Mouse (Mus musculus) forebrain, embryonic 15.5 days (tissue): ENCODE measurements around the gene Txnip. TPM values are rescaled to one million over a fixed set of nuclear protein-coding genes. Genes with fewer than 3 reads are reported as not detected.
"Not testable (repeated sequence)": the region's sequence is repeated elsewhere in the genome, so short reads cannot be mapped to it uniquely, and the experiment has no call there.

Source experiments
- ATAC-seq: fragments of 200-750 bp; cut with Nextera tagmentation; replicated peaks from 2 replicates; pipeline ENCODE4 v1.8.0; 2017; ENCODE audit warnings: mild to moderate bottlenecking, moderate TSS enrichment, moderate library complexity
- H3K27ac ChIP-seq: fragments of 300-500 bp; sonication (generic); replicated peaks from 2 replicates; pipeline ENCODE4 v1.5.1; 2015; ENCODE audit warnings: mild to moderate bottlenecking, inconsistent platforms
- H3K27me3 ChIP-seq: fragments of 300-500 bp; sonication (generic); 2 replicates; pipeline ENCODE4 v1.6.1; 2015; ENCODE audit warnings: inconsistent platforms
- H3K36me3 ChIP-seq: fragments of 300-500 bp; sonication (generic); 2 replicates; pipeline ENCODE4 v1.6.1; 2015; ENCODE audit warnings: mild to moderate bottlenecking, inconsistent platforms
- H3K4me1 ChIP-seq: fragments of 300-500 bp; sonication (generic); 2 replicates; pipeline ENCODE4 v1.6.1; 2015; ENCODE audit warnings: inconsistent platforms
- H3K4me2 ChIP-seq: fragments of 300-500 bp; sonication (generic); replicated peaks from 2 replicates; pipeline ENCODE4 v1.6.1; 2015; ENCODE audit warnings: mild to moderate bottlenecking, inconsistent platforms
- H3K4me3 ChIP-seq: fragments of 300-500 bp; sonication (generic); 2 replicates; pipeline ENCODE4 v1.5.1; 2015; ENCODE audit warnings: mild to moderate bottlenecking, inconsistent platforms
- H3K9ac ChIP-seq: fragments of 300-500 bp; sonication (generic); replicated peaks from 2 replicates; pipeline ENCODE4 v1.6.1; 2015; ENCODE audit warnings: mild to moderate bottlenecking, inconsistent platforms
- H3K9me3 ChIP-seq: fragments of 300-500 bp; sonication (generic); 2 replicates; pipeline ENCODE4 v1.6.1; 2016; ENCODE audit warnings: inconsistent platforms
- WGBS: fragments of 180-500 bp; shearing (Covaris S2); methylation state at CpG from one replicate; pipeline ENCODE4 v1.1.7; 2015; ENCODE audit warnings: mixed read lengths; 5-methylcytosine and 5-hydroxymethylcytosine counted together
- polyA plus RNA-seq: library from polyadenylated mRNA; unstranded; fragments of >200 nt; fragmentation: Nextera tagmentation; extraction: Ambion mirVana; gene quantifications from 2 replicates; pipeline ENCODE4 v1.2.1, GENCODE M21; 2015

Gene Txnip
- polyA plus RNA-seq, 1 experiment from 2014 or later = 68.4 TPM

GRCm38 (mm10) chr3:96599411-96599810, 41.7 kb downstream of the Txnip start:
- Histone ChIP-seq H3K4me2 (peak overlapping the region; percentile 98; the same call in 1 of the 2 replicates), H3K9me3 (no peaks in the 10 kb centered on the region), H3K27ac (no peak overlapping the region), H3K9ac (no peak overlapping the region), H3K27me3 (no peaks in the 10 kb centered on the region), H3K4me1 (peaks cover 79% of the 10 kb centered on the region), H3K4me3 (peak overlapping the region; percentile 55), H3K36me3 (no peaks in the 10 kb centered on the region)
- no peak for ATAC-seq
- WGBS = 85% methylated on average over 3 of the region's 3 CpGs

GRCm38 (mm10) chr3:96600639-96601250, 43.0 kb downstream of the Txnip start, which contains the start of gene Lix1l:
TSS of gene Lix1l (plus strand) at chr3:96601149.
- Histone ChIP-seq H3K4me2 (peak within 1 kb of the TSS; percentile 54), H3K36me3 (no peaks in the 10 kb centered on the region), H3K4me3 (peak within 1 kb of the TSS; percentile 86), H3K9me3 (no peaks in the 10 kb centered on the region), H3K27ac (peak within 1 kb of the TSS; percentile 96), H3K4me1 (peaks cover 84% of the 10 kb centered on the region), H3K27me3 (no peaks in the 10 kb centered on the region), H3K9ac (peak within 1 kb of the TSS; percentile 94)
- peak; percentile 94 for ATAC-seq
- WGBS = under 1% methylated on average over 25 of the region's 27 CpGs

GRCm38 (mm10) chr3:96601251-96601787, 43.6 kb downstream of the Txnip start:
- Histone ChIP-seq H3K36me3 (no peaks in the 10 kb centered on the region), H3K27ac (peak overlapping the region; percentile 96), H3K4me3 (peak overlapping the region; percentile 86), H3K27me3 (no peaks in the 10 kb centered on the region), H3K9me3 (no peaks in the 10 kb centered on the region), H3K4me1 (peaks cover 81% of the 10 kb centered on the region), H3K4me2 (peak overlapping the region; percentile 54), H3K9ac (peak overlapping the region; percentile 94)
- peak; percentile 70 for ATAC-seq
- under 1% methylated on average over 20 of the region's 40 CpGs for WGBS

GRCm38 (mm10) chr3:96601941-96602703, 44.4 kb downstream of the Txnip start:
- peak overlapping the region; percentile 54 for H3K4me2 ChIP-seq
- ATAC-seq = no peak
- no peaks in the 10 kb centered on the region for H3K36me3 ChIP-seq
- no peaks in the 10 kb centered on the region for H3K9me3 ChIP-seq
- H3K27ac ChIP-seq = peak overlapping the region; percentile 96
- no peaks in the 10 kb centered on the region for H3K27me3 ChIP-seq
- peak overlapping the region; percentile 86 for H3K4me3 ChIP-seq
- peaks cover 73% of the 10 kb centered on the region for H3K4me1 ChIP-seq
- WGBS = 6% methylated on average over 10 of the region's 10 CpGs
- peak overlapping the region; percentile 94 for H3K9ac ChIP-seq

- H3K4me1 ChIP-seq = peaks cover 68% of the 10 kb centered on the region
Observed at GRCm38 (mm10) chr3:96602704-96603084, 44.9 kb downstream of the Txnip start.

GRCm38 (mm10) chr3:96603311-96603710, 45.6 kb downstream of the Txnip start:
- Histone ChIP-seq H3K36me3 (no peaks in the 10 kb centered on the region), H3K4me2 (peak overlapping the region; percentile 54), H3K9ac (peak overlapping the region; percentile 94), H3K4me1 (peaks cover 62% of the 10 kb centered on the region), H3K27ac (peak overlapping the region; percentile 96), H3K9me3 (no peaks in the 10 kb centered on the region), H3K27me3 (no peaks in the 10 kb centered on the region), H3K4me3 (peak overlapping the region; percentile 86)
- ATAC-seq = no peak
- 27% methylated on average over 5 of the region's 5 CpGs for WGBS

More at GRCm38 (mm10) chr3:96602704-96603084, 44.9 kb downstream of the Txnip start:
- H3K9me3 ChIP-seq = no peaks in the 10 kb centered on the region
- peak overlapping the region; percentile 94 for H3K9ac ChIP-seq
- no peak for ATAC-seq
- no peaks in the 10 kb centered on the region for H3K36me3 ChIP-seq
- H3K27ac ChIP-seq = peak overlapping the region; percentile 96
- 33% methylated on average over 5 of the region's 5 CpGs for WGBS
- H3K4me2 ChIP-seq = peak overlapping the region; percentile 54
- H3K4me3 ChIP-seq = peak overlapping the region; percentile 86
- H3K27me3 ChIP-seq = no peaks in the 10 kb centered on the region

- peaks cover 43% of the 10 kb centered on the region for H3K4me1 ChIP-seq
Observed at GRCm38 (mm10) chr3:96606007-96606406, 48.2 kb downstream of the Txnip start.

GRCm38 (mm10) chr3:96606618-96607017, 48.9 kb downstream of the Txnip start:
- 93% methylated on average over 4 of the region's 4 CpGs for WGBS
- peaks cover 43% of the 10 kb centered on the region for H3K4me1 ChIP-seq

More at GRCm38 (mm10) chr3:96606007-96606406, 48.2 kb downstream of the Txnip start:
- not testable (repeated sequence) for H3K4me2 ChIP-seq, H3K27me3 ChIP-seq, H3K4me3 ChIP-seq, H3K9ac ChIP-seq, H3K9me3 ChIP-seq, ATAC-seq, H3K36me3 ChIP-seq, H3K27ac ChIP-seq
- WGBS = 92% methylated on average over 4 of the region's 4 CpGs

More at GRCm38 (mm10) chr3:96606618-96607017, 48.9 kb downstream of the Txnip start:
- no peaks in the 10 kb centered on the region for H3K36me3 ChIP-seq
- H3K27ac ChIP-seq = no peak overlapping the region
- no peak overlapping the region for H3K4me3 ChIP-seq
- H3K4me2 ChIP-seq = no peak overlapping the region
- no peak for ATAC-seq
- H3K9me3 ChIP-seq = no peaks in the 10 kb centered on the region
- no peak overlapping the region for H3K9ac ChIP-seq
- H3K27me3 ChIP-seq = no peaks in the 10 kb centered on the region

Other genes starting within 250 kb of the Txnip start
- not detected in 2 replicates for gene BC107364, start 105.7 kb upstream of the Txnip start, polyA plus RNA-seq
- 0.43 and 0.82 TPM in 2 replicates for gene Hfe2, start 32.8 kb upstream of the Txnip start, polyA plus RNA-seq
- gene Gm16253, start 19.0 kb downstream of the Txnip start, polyA plus RNA-seq = 0.92 and 2.0 TPM in 2 replicates
- gene Polr3gl, start 36.2 kb downstream of the Txnip start, polyA plus RNA-seq = 42.4 and 45.3 TPM in 2 replicates
- gene Ankrd34a, start 38.7 kb downstream of the Txnip start, polyA plus RNA-seq = 12.5 and 13.4 TPM in 2 replicates
- gene Lix1l, start 43.2 kb downstream of the Txnip start, polyA plus RNA-seq = 5.0 and 6.4 TPM in 2 replicates
- 132 and 144 TPM in 2 replicates for gene Rbm8a, start 72.0 kb downstream of the Txnip start, polyA plus RNA-seq
- gene Pex11b, start 77.4 kb downstream of the Txnip start, polyA plus RNA-seq = 57.3 and 58.6 TPM in 2 replicates
- 0.08 TPM in 1 of 2 replicates, not detected in the other for gene Gm42957, start 77.5 kb downstream of the Txnip start, polyA plus RNA-seq
- gene Itga10, start 87.6 kb downstream of the Txnip start, polyA plus RNA-seq = 0.55 and 0.65 TPM in 2 replicates
- 1.5 and 1.9 TPM in 2 replicates for gene Ankrd35, start 112.2 kb downstream of the Txnip start, polyA plus RNA-seq
- 27.4 and 28.9 TPM in 2 replicates for gene Pias3, start 138.4 kb downstream of the Txnip start, polyA plus RNA-seq
- 6.8 and 6.9 TPM in 2 replicates for gene Nudt17, start 150.6 kb downstream of the Txnip start, polyA plus RNA-seq
- gene Polr3c, start 169.7 kb downstream of the Txnip start, polyA plus RNA-seq = 33.5 and 35.7 TPM in 2 replicates
- 59.3 and 66.6 TPM in 2 replicates for gene Rnf115, start 169.7 kb downstream of the Txnip start, polyA plus RNA-seq